Mouse (Mus musculus): Measurements from ENCODE around the gene Sulf2.

Sulf2 gene

GRCm38 (mm10) chr2:166084111-166084510 is 71.4 kb downstream of the Sulf2 start:
- no peak for DNase-seq

GRCm38 (mm10) chr2:166083542-166084031 is 71.9 kb downstream of the Sulf2 start:
- no peak for DNase-seq

GRCm38 (mm10) chr2:166082661-166083060 is 72.8 kb downstream of the Sulf2 start:
- no peak for DNase-seq

DNA sequence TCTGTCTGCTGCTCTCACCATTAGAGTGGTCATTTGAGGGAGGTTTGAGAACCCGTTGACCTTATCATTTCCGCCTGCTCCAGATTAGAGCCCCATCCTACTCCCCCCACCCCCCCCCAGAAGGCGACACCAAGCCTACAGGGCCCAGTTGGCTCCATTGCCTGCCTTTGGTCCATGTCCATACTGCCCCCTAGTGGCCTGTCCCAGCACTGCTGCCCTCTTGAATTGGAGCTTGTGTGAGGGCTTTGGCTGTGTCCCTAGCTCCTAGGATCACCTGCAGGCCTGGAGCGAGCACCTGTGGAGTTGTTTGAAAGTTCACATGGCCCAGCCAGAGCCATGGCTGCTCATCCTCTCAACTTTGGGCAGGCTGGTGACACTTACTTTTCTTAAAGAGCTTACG is 73.3 kb downstream of the Sulf2 start:
- peak; percentile 73 for DNase-seq

DNA sequence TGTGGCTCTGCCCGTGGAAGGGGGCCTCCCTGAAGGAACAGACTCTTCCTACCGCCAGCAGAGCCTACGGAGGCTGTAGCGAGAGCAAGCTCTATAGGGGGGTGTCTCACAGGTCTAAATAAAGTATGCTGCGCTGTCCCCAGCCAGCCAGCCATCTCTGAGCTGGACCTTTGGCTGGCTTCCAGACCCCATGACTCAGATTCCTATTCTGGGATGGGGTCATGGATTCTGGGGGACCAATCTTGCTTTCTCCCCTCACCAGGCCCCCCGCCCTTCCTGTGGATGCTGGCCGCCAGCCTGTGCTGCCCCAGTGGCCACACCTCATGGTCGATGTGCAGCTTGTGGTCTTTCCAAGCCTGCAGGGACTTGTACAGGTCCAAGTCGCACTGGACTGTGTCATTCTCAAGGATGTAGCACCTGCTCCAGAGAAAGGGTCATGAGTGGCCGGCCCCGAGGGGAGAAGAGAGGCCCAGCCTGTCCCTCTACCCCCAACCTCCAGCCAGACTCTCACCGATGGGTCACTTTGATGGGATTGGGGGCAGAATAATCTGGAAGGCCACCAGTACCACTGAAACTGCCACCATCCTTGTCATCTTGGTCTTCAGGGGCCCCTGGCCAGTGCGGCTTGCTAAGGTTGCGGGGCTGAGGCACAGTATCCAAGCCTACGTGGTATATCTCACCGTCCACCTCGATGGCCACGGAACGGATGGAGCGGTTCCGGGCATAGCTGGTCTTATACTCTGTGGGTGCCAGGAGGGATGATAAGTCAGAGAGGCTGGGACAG is 74.3 kb downstream of the Sulf2 start:
- no peak for DNase-seq

DNA sequence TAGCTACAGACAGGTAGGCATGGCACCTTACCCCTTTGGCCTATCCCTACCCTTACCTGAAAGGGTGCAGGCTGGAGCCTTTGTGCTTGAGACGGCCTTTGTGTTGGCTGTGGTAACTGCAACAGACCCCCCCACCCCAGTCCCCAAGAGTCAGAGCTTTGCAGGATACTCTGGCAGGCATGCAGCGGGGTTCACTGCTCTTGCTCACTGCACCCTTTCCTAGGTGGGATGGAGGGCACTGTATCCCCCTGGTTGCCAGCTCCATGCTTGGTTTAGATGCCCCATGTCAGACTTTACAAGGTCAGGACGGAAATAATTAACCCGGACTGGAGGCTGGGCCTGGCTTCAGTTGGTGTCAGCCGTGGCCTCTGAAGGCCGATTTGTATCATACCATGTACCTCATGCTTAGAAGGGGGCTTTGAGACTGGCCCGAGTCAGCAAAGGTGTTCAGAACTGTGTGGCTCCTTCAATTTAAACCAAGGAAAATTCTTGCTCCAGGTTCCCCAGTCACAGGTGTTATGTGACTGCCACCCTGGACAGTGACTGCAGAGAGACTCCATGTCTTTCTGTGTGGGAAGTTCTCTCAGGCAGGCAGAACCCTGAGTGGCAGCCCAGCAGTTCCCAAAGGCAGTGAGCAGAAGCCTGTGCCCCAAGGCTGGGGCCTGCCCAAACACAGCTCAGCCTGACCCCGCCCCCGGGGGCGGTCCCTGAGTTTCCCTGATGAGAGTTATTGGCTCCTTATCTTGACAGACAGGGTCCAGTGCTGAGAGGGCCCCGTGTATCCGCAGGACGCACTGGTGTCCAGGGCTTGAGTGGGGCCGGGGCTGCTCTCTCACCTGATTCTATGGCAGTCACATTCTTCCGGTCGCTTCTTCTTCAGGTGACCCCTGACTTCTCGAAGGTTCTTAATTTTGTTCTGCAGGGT is 75.2 kb downstream of the Sulf2 start:
- no peak for DNase-seq

DNA sequence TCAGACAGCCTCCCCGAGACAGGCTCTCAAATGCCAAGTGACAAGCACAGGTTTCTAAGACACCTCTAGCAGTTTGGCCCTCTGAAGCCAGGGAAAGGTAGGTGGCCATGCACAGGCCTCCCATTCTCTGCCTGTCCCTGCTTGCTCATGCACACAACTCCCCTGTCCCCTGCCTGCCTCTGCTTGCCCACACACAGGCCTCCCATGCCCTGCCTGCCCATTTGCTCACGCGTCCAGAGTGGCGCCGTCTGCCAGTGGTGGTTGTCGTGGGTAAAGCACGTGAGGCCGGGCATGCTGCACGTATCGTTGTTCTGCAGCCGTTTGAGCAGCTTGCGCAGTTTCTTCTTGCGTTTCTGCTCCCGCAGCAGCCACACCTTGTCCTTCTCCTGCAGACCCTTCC is 76.2 kb downstream of the Sulf2 start:
- no peak for DNase-seq

- DNase-seq: no peak
Observed at GRCm38 (mm10) chr2:166077371-166077770, 78.1 kb downstream of the Sulf2 start.

DNA sequence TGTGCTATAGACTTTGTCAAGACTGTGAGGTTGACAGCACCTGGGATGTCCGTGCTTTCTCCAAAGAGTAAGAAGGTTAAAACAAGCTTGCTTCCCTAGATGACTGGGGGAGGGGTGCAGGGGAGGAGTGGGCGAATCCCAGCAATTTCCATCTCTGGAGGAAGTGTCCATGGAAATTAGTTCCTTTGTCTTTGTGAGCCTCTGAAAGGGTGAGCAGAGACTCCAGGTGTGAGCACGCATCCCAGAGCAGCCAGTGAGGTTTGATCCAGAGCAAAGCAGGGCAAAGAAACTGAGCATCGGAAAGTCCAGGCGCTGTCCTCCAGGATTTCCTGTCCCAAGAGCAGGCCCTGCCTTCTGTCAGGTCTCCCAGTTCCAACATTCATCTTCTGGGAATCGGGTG is 81.1 kb downstream of the Sulf2 start:
- DNase-seq: no peak

DNA sequence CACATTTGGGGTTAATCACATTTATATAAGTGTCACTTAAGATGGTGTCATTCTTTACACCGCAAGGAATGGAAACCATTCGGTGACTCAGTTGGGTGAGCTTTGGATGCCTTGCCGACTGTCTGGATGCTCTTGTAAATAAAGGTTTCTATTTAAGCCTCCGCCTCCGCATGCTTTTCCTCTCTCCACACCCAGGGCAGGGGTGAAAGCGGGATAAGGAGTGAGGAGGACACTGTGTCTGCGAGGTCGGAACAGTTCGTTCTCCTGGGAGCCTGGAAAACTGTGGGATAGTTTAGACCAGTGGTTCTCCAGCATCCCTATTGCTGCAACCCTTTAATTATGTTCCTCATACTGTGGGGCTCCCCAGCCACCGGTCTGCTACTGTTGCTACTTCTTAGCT is 82.4 kb downstream of the Sulf2 start:
- DNase-seq: no peak

GRCm38 (mm10) chr2:166071889-166072288 is 83.6 kb downstream of the Sulf2 start:
- no peak for DNase-seq

GRCm38 (mm10) chr2:166071481-166071880 is 84.0 kb downstream of the Sulf2 start:
- no peak for DNase-seq

DNA sequence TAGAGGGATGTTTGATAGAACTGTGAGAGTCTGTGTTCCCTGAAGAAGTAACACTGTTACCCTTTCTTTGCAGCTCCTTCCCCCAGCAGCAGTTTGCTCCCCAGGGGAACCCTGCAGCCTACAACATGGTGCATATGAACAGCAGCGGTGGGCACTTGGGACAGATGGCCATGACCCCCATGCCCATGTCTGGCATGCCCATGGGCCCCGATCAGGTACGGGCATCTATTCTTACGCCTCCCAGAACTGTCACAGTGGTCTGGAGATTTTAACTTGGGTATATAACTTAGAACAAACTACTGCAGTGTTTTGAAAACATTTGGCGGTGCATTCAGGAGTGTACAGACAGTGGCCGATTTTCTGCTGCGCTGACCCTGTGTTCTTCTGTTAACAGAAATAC is 85.7 kb downstream of the Sulf2 start:
- no peak for DNase-seq

DNA sequence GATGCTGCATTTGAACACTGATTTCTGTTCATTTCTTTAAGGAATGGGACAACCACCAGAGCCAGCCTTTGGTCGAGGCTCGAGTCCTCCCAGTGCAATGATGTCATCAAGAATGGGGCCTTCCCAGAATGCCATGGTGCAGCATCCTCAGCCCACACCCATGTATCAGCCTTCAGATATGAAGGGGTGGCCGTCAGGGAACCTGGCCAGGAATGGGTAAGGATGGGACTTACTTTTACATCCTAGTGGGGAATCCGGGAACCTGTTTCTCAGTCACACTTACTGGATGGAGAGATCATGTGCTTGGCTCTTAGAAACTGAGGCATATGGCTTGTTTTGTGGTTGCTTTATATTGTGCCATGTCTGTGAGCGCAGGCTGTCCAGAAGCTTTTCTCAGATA is 86.3 kb downstream of the Sulf2 start:
- no peak for DNase-seq

DNA sequence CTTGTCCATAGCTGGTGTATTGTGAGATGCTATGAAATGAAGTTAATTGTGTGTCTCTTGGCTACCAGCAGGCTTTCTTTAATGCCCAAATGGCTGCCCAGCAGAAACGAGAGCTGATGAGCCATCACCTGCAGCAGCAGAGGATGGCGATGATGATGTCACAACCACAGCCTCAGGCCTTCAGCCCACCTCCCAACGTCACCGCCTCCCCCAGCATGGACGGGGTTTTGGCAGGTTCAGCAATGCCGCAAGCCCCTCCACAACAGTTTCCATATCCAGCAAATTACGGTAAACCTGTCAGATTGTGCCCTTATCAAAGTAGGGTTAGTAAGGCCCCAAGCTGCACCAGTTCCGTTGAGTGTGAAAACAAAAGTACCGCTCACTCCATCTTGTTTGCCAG is 87.2 kb downstream of the Sulf2 start:
- no peak for DNase-seq

- DNase-seq: no peak
Observed at GRCm38 (mm10) chr2:166066434-166066833, 89.0 kb downstream of the Sulf2 start.

DNA sequence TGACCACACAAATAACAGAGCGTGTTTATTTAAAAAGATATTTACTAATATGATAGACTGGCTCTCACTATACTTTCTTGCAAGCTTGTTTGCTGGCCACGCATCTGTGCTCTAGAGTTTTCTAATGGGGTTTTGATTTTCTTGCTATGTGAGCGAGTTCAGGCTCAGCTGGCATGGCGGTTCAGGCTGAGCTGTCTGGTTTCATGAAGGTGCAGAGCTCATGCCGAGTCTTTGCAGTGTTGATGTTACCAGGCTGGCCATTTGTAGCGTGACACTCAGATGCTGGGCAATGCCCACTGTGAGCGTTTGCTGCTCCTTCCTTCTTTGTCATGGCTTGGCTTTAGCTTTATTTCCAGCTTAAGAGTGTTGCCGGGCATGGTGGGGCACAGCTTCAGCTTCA is 93.0 kb downstream of the Sulf2 start:
- DNase-seq: no peak

- no peak for DNase-seq
Observed at GRCm38 (mm10) chr2:166062008-166062407, 93.5 kb downstream of the Sulf2 start.

DNA sequence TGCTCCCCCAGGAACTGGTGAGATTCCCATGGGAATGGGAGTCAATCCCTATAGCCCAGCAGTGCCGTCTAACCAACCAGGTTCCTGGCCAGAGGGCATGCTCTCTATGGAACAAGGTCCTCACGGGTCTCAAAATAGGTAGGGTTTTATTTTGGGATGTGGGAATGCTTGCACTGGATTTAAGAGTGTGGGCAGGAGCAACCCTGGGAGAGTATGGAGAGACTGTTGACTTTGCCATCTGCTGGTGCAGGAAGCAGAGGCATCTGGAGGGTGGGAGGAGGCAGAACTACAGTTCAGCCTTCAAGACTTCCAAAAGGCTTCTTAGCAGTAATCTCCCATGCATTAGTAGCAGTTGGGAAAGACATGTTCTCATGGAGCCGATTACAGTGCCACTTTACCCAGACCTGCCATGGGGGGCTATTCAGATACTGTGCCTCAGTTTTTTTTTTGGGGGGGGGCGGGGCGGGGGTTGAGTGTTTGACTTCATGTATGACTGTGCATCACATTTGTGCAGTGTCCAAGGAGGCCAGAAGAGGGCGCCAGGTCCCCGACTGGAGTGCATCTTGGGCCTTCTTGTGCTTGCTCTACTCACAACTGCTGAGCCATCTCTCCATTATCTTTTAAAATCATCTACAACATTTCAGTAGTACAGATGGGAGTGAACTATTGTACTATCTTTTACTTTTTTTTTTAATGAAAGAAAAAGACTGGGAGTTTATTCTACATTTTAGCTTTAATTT is 95.6 kb downstream of the Sulf2 start:
- peak; percentile 52 for DNase-seq

DNA sequence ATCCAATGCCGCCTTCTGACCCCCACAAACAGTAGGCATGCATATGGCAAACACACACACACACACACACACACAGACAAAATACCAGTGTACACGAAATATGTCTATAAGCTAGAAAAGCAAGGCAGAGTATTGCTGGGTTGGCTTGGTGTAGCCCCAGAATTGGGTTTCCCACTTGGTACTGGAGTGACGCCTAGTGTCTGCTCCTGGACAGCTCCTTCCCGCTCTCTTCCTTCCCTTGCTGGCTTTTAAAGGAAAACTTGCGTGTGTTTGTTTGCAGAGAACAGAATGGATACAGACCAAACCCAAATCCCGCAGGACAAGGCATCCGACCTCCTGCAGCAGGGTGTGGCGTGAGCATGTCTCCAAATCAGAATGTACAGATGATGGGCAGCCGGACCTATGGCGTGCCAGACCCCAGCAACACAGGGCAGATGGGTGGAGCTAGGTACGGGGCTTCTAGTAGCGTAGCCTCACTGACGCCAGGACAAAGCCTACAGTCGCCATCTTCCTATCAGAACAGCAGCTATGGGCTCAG is 101.4 kb downstream of the Sulf2 start:
- DNase-seq: no peak

- DNase-seq: no peak
Observed at GRCm38 (mm10) chr2:166051966-166052365, 103.5 kb downstream of the Sulf2 start.

- no peak for DNase-seq
Observed at GRCm38 (mm10) chr2:166051421-166051820, 104.0 kb downstream of the Sulf2 start.

GRCm38 (mm10) chr2:166048852-166049251 is 106.6 kb downstream of the Sulf2 start:
- no peak for DNase-seq

Measured in thymus, postnatal 25 days (tissue).